Mouse (Mus musculus) bone marrow, adult 2 months (tissue): ENCODE data around the gene Snapc1.

Source experiments
- CTCF ChIP-seq: fragments of 200-500 bp; IDR thresholded peaks from 2 replicates; pipeline ENCODE4 v1.5.1; 2011; ENCODE audit warnings: low read length, control low read depth; ENCODE audit not compliant: control insufficient read depth, insufficient read depth
- POLR2A ChIP-seq: fragments of 200-500 bp; IDR thresholded peaks from 2 replicates; pipeline ENCODE4 v1.6.1; 2011; ENCODE audit warnings: low read depth, mild to moderate bottlenecking, control low read depth, low read length, borderline replicate concordance; ENCODE audit not compliant: control insufficient read depth

DNA sequence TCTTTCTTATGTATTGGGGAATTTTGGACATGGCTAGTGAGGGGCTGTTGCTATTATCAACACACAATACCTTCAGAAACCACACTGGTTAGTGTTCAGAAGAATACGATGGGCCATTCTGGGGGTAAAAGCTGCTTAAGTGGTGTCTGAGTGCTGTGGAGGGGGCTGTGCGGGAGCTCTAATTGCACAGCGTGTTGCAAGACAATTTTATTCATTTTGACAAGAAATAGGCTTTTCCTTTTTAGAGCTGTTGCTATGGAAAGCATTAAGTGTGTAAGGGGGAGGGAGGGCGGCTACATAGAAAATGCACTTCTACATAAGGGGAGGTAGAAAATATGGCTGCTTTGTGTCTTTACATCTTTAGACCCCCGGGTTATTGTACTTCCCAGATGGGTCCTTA, 59.0 kb downstream of the Snapc1 start:
- TF ChIP-seq CTCF (no peak), POLR2A (no peak)
